Mouse (Mus musculus) neural tube, embryonic 13.5 days (tissue): ENCODE results near the gene Gm1330. TPM values are rescaled to one million over a fixed set of nuclear protein-coding genes. Genes with fewer than 3 reads are reported as not detected.
"Not testable (repeated sequence)": the region's sequence is repeated elsewhere in the genome, so short reads cannot be mapped to it uniquely, and the experiment has no call there.

Experiments used
- ATAC-seq: fragments of 200-750 bp; cut with Nextera tagmentation; 2 replicates; pipeline ENCODE4 v1.8.0; 2017; ENCODE audit warnings: low read depth, mild to moderate bottlenecking, moderate TSS enrichment, moderate library complexity
- H3K27ac ChIP-seq: fragments of 300-500 bp; sonication (generic); replicated peaks from 2 replicates; pipeline ENCODE4 v1.5.1; 2015; ENCODE audit warnings: moderate library complexity, mild to moderate bottlenecking, inconsistent platforms
- H3K27me3 ChIP-seq: fragments of 300-500 bp; sonication (generic); 2 replicates; pipeline ENCODE4 v1.6.1; 2015; ENCODE audit warnings: mild to moderate bottlenecking, inconsistent platforms
- H3K36me3 ChIP-seq: fragments of 300-500 bp; sonication (generic); 2 replicates; pipeline ENCODE4 v1.6.1; 2015; ENCODE audit warnings: mild to moderate bottlenecking, inconsistent platforms
- H3K4me1 ChIP-seq: fragments of 300-500 bp; sonication (generic); replicated peaks from 2 replicates; pipeline ENCODE4 v1.6.1; 2015; ENCODE audit warnings: inconsistent platforms
- H3K4me2 ChIP-seq: fragments of 300-500 bp; sonication (generic); 2 replicates; pipeline ENCODE4 v1.6.1; 2015; ENCODE audit warnings: inconsistent platforms, mild to moderate bottlenecking, moderate library complexity
- H3K4me3 ChIP-seq: fragments of 300-500 bp; sonication (generic); 2 replicates; pipeline ENCODE4 v1.5.1; 2015; ENCODE audit warnings: mild to moderate bottlenecking, inconsistent platforms
- H3K9ac ChIP-seq: fragments of 300-500 bp; sonication (generic); 2 replicates; pipeline ENCODE4 v1.6.1; 2015; ENCODE audit warnings: moderate library complexity, mild to moderate bottlenecking, inconsistent platforms
- H3K9me3 ChIP-seq: fragments of 300-500 bp; sonication (generic); 2 replicates; pipeline ENCODE4 v1.6.1; 2016; ENCODE audit warnings: inconsistent platforms
- WGBS: fragments of 180-500 bp; shearing (Covaris S2); methylation state at CpG from one replicate; pipeline ENCODE4 v1.1.7; 2015; 5-methylcytosine and 5-hydroxymethylcytosine counted together
- polyA plus RNA-seq: library from polyadenylated mRNA; unstranded; fragments of >200 nt; fragmentation: Nextera tagmentation; extraction: Ambion mirVana; gene quantifications from 2 replicates; pipeline ENCODE4 v1.2.1, GENCODE M21; 2015

Gm1330 gene
- not detected in 2 replicates for polyA plus RNA-seq

DNA sequence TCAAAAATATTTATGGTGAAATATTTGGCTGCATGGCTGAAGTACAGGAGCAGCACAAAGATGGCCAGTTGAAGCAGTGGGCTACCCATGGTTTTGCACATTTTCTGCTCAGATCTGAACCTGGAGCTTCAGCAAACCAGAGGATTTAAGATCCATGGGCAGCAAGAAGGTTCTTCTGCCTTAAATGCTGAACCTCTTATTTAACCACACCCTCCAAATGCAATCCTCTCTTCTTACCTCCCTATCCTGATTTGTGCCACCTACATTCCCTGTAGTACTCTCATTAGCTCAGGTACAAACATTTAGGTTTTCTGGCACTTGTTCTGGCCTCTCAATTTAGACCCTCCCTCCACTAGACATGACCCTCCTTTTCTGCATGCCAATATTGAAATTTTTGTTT is at the start of gene Gm1330:
Gene Gm1330, minus strand, starts transcription at position 101 of the 400 bp plus-strand sequence.
- no peaks in the 10 kb centered on the region for H3K9me3 ChIP-seq
- no peaks in the 10 kb centered on the region for H3K36me3 ChIP-seq
- H3K27ac ChIP-seq = no peak within 1 kb of the TSS
- H3K27me3 ChIP-seq = no peaks in the 10 kb centered on the region
- H3K4me1 ChIP-seq = no peaks in the 10 kb centered on the region
- H3K9ac ChIP-seq = no peak within 1 kb of the TSS
- no peak for ATAC-seq
- H3K4me3 ChIP-seq = no peak within 1 kb of the TSS
- no peak within 1 kb of the TSS for H3K4me2 ChIP-seq

GRCm38 (mm10) chr2:149017137-149017536 is 14.1 kb upstream of the Gm1330 start, which contains the start of gene Gm10750:
Gm10750 (minus strand) TSS chr2:149017237.
- WGBS = 70% methylated on average over 5 of the region's 5 CpGs
- H3K27ac ChIP-seq, H3K4me2 ChIP-seq: not testable (repeated sequence)

GRCm38 (mm10) chr2:149004826-149005225 is 1.8 kb upstream of the Gm1330 start:
- Histone ChIP-seq H3K36me3 (no peaks in the 10 kb centered on the region), H3K27ac (no peak overlapping the region), H3K4me2 (no peak overlapping the region), H3K4me3 (no peak overlapping the region), H3K9me3 (no peaks in the 10 kb centered on the region), H3K27me3 (no peaks in the 10 kb centered on the region), H3K4me1 (no peaks in the 10 kb centered on the region), H3K9ac (no peak overlapping the region)
- no peak for ATAC-seq
- 81% methylated on average over 2 of the region's 2 CpGs for WGBS

More at GRCm38 (mm10) chr2:149017137-149017536, 14.1 kb upstream of the Gm1330 start, which contains the start of gene Gm10750:
- not testable (repeated sequence) for H3K4me3 ChIP-seq, ATAC-seq, H3K36me3 ChIP-seq, H3K9me3 ChIP-seq, H3K27me3 ChIP-seq, H3K4me1 ChIP-seq, H3K9ac ChIP-seq

GRCm38 (mm10) chr2:148995133-148995532 is 7.9 kb downstream of the Gm1330 start:
- H3K9ac ChIP-seq = no peak overlapping the region
- no peak overlapping the region for H3K4me2 ChIP-seq
- H3K27me3 ChIP-seq = no peaks in the 10 kb centered on the region
- no peak overlapping the region for H3K27ac ChIP-seq
- no peak for ATAC-seq
- H3K36me3 ChIP-seq = no peaks in the 10 kb centered on the region
- peaks cover 6% of the 10 kb centered on the region; the same call in 1 of the 2 replicates for H3K9me3 ChIP-seq
- no peaks in the 10 kb centered on the region for H3K4me1 ChIP-seq
- H3K4me3 ChIP-seq = no peak overlapping the region
- WGBS = 94% methylated on average over 2 of the region's 2 CpGs

Other genes with a start within 250 kb of the Gm1330 start
- not detected in 2 replicates for gene Cst11, start 231.8 kb downstream of the Gm1330 start, polyA plus RNA-seq
- not detected in 2 replicates for gene 8030411F24Rik, start 221.2 kb downstream of the Gm1330 start, polyA plus RNA-seq
- not detected in 2 replicates for gene Cst12, start 213.9 kb downstream of the Gm1330 start, polyA plus RNA-seq
- gene Cst8, start 204.5 kb downstream of the Gm1330 start, polyA plus RNA-seq = not detected in 2 replicates
- not detected in 2 replicates for gene Cst13, start 183.2 kb downstream of the Gm1330 start, polyA plus RNA-seq
- not detected in 2 replicates for gene Cst9, start 168.1 kb downstream of the Gm1330 start, polyA plus RNA-seq
- not detected in 2 replicates for gene 9230104L09Rik, start 138.2 kb downstream of the Gm1330 start, polyA plus RNA-seq
- gene Cst3, start 127.6 kb downstream of the Gm1330 start, polyA plus RNA-seq = 512 and 524 TPM in 2 replicates
- not detected in 2 replicates for gene Gm10750, start 14.0 kb upstream of the Gm1330 start, polyA plus RNA-seq